Mouse (Mus musculus) cerebellum, adult 2 months (tissue): ENCODE results near the gene March5. TPM values are rescaled to one million over a fixed set of nuclear protein-coding genes. Genes with fewer than 3 reads are reported as not detected.

Experiments used
- DNase-seq, 2 experiments: peaks; one replicate each; pipeline ENCODE4 v3.0.0; 2021
- H3K27ac ChIP-seq: fragments of 200-500 bp; 2 replicates; pipeline ENCODE4 v1.5.1; 2012; ENCODE audit warnings: low read length, control low read depth, inconsistent platforms; ENCODE audit not compliant: insufficient read depth
- H3K27me3 ChIP-seq: fragments of 200-500 bp; 2 replicates; pipeline ENCODE4 v1.6.1; 2012; ENCODE audit warnings: inconsistent platforms, mild to moderate bottlenecking, low read length, moderate library complexity; ENCODE audit not compliant: control insufficient read depth, insufficient read depth
- H3K4me1 ChIP-seq: fragments of 200-500 bp; 2 replicates; pipeline ENCODE4 v1.6.1; 2011; ENCODE audit warnings: low read length; ENCODE audit not compliant: control insufficient read depth, insufficient read depth
- H3K4me3 ChIP-seq: fragments of 200-500 bp; replicated peaks from 2 replicates; pipeline ENCODE3; 2011; ENCODE audit warnings: mild to moderate bottlenecking, low read depth, low read length, control low read depth; ENCODE audit not compliant: insufficient read depth
- CTCF ChIP-seq: fragments of 200-500 bp; IDR thresholded peaks from 2 replicates; pipeline ENCODE4 v1.5.1; 2011; ENCODE audit warnings: low read depth, mild to moderate bottlenecking, control low read depth, low read length, moderate library complexity, borderline replicate concordance; ENCODE audit not compliant: insufficient read depth
- POLR2A ChIP-seq: fragments of 200-500 bp; IDR thresholded peaks from 2 replicates; pipeline ENCODE4 v1.6.1; 2011; ENCODE audit warnings: low read length, control low read depth, borderline replicate concordance; ENCODE audit not compliant: insufficient read depth
- WGBS: fragments of 180-500 bp; shearing (Covaris S2); methylation state at CpG from one replicate; pipeline ENCODE4 v1.1.7; 2018; 5-methylcytosine and 5-hydroxymethylcytosine counted together
- polyA plus RNA-seq: library from polyadenylated mRNA; depleted of rRNA; stranded (reverse); fragments of >200 nt; gene quantifications from 2 replicates; pipeline ENCODE4 v1.2.3, GENCODE M21; 2012; rRNA removed

Gene March5
- polyA plus RNA-seq = 67.2 and 67.7 TPM in 2 replicates

DNA sequence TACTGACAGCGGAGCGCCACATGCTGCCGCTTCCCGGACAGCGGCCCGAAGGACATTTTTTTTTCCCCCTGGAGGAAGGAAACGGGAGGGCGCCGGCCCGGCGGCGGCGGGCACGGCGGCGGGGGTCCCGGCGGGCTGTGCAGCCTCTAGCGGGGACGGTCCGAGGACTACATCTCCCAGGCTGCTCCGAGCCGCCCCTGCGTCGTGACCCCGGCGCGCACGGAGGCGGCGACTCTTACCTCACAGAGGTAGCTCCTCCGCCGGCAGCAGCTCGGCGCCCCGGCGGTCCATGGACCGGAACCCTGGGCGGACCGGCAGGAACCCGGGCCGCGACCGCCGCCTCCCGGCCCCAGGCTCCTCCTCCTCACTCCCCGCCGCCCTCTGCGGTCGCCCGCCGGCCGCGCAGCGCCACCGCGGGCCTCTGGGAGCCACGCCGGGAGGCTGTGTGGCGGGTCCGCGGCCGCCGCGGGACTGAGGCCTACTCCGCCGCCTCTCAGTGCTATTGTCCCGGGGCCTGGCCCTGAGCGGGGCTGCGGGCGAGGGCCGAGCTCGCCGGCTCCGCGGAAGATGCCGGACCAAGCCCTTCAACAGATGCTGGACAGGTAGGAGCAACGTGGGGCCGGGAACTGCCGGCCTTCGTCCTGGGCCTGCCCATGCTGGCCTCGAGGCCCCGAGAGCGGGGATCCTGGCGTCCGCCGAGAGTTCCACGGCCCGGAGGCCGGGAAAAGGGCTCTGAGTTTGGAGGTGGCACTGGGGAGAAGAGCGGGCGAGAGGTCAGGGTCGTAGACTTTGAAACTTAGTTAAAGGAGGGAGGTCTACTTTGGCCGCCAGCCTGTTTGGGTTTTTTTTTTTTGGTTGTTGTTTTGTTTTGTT is at the start of gene March5:
TSS of gene March5 (plus strand) at position 241 of the 873 bp plus-strand sequence.
- under 1% methylated on average over 94 of the region's 94 CpGs for WGBS

DNA sequence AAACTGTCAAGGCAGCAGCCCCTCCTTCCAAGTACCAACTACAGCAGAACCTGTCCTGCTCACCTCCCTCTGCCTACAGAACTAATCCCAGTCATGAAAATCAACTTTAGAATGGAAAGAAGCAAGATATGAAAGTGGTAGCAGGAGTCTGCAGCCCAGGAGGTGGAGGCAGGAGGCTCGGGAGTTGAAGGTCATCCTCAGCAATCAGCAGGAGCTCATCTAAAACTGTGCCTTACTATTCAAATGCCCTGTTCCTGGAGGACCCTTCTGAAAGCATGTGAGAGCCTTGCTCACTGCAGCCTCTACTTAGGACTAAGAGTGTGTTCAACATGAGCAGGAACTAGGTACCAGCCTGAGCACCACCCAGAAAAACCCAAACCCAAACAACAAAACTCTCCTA is 35.2 kb upstream of the March5 start:
- WGBS = 3% methylated on average over 1 of the region's 1 CpGs
- no peak for TF ChIP-seq POLR2A
- no peak for TF ChIP-seq CTCF
- DNase-seq = peak in 1 of 2 experiments; percentile 34
- H3K27ac ChIP-seq = peak overlapping the region; percentile 59
- H3K4me1 ChIP-seq = no peaks in the 10 kb centered on the region
- H3K4me3 ChIP-seq = peak overlapping the region; percentile 95
- no peaks in the 10 kb centered on the region for H3K27me3 ChIP-seq

More for the DNA sequence above, at the start of gene March5:
- DNase-seq = peak; percentile 90 to 92
- peak; percentile 55; the same call in 1 of the 2 replicates for TF ChIP-seq POLR2A
- no peak for TF ChIP-seq CTCF
- Histone ChIP-seq H3K4me3 (peak within 1 kb of the TSS; percentile 69), H3K27ac (peak within 1 kb of the TSS; percentile 96), H3K4me1 (peaks cover 5% of the 10 kb centered on the region; the same call in 1 of the 2 replicates), H3K27me3 (no peaks in the 10 kb centered on the region)

DNA sequence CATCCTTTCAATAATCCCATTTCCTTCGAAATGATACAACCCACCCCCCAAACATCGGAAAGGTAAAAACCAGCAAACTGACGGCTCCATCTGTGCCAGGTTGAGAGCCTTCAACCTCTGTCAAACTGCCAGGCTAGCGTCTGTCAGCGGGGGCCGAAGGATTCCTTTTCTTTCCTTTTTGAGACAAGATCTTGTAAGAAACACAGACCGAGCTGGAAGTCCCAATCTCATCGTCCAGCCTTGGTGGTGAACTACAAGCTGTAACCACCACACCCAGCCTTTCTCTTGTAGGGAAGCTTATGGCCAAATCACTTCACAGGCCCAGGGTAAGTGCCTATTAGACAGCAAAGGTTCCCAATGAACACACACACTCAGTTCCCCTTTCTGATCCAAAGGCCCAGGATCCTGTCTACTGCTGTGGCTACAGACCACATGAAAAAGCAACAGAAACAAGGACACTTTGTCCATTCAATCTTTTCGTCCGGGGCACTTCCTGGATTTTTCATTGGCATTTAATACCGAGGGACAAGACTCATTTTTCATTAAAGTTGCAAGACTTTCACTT is 34.7 kb upstream of the March5 start:
- 5% methylated on average over 11 of the region's 11 CpGs for WGBS
- DNase-seq = peak; percentile 55 to 58
- Histone ChIP-seq H3K27ac (peak overlapping the region; percentile 59), H3K4me3 (peak overlapping the region; percentile 95), H3K27me3 (no peaks in the 10 kb centered on the region), H3K4me1 (no peaks in the 10 kb centered on the region)
- TF ChIP-seq CTCF = no peak
- TF ChIP-seq POLR2A = no peak

DNA sequence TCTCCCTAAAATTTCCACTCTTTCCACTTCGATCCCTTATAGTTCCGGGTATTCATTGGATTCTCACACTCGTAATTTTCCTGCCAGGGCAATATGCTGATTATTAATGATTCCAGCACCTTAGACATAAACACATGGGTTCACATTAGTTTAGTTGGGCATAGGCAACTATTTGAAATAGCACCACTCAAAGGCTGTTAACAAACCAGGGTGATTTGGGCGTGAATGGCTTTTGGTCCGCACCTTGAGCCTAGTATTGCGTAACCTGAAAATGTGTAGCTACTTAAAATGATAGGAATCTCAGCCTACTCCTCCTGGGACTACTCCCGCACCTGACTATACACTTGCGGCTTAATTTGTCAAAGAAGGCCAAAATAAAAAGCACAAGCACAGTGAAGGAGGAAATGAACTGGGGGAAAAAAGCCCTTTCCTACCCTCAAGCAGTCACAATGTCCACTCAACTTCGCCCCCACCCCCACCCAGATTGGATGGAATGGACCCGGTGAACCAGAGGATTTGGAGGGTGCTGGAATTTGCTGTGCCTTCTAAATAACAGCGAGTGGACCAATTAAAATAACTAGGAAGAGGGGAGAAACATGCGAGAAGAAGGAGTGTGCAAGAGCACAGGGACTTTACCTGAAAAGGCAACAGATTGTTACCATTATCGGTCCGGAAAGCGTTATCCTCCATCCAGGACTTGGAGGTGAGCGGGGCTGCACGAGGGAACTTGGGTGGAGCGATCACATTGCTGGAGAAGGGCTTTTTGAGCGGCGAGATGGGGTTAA is 33.8 kb upstream of the March5 start:
- TF ChIP-seq POLR2A = no peak
- no peak for TF ChIP-seq CTCF
- Histone ChIP-seq H3K27me3 (no peaks in the 10 kb centered on the region), H3K4me1 (peaks cover 3% of the 10 kb centered on the region; the same call in 1 of the 2 replicates), H3K27ac (peak overlapping the region; percentile 99), H3K4me3 (peak overlapping the region; percentile 95)
- WGBS = 7% methylated on average over 20 of the region's 20 CpGs
- DNase-seq = peak; percentile 41 to 55

DNA sequence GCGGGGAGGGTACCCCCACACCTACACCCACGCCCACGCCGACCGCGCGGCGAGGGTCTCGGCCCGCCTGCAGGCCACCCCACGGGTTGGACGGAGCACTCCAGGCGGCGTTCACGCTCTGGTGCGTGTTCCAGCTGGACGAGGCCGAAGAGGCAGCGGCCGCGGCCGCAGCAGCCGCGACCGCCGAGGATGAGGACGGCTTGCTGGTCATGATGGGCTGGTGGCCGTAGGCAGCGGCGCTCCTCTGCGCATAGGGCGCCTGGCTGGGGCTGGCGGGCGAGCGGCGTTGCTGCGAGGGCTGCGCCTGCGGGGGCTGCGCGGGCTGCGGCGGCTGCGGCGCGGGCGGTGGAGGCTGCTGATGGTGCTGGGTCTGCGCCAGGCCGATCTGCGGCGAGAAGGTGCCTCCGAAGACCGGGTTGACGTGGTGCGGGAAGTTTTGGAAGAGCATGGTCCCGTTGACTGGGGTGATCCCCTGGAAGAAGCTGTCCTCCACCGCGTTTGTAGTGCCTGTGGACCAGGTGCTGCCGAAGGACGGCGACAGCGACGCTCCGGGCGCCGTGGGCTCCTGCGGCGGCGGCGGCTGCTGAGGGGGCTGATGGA is 33.1 kb upstream of the March5 start:
- DNase-seq = peak; percentile 79 to 83
- Histone ChIP-seq H3K27ac (peak overlapping the region; percentile 99), H3K4me3 (peak overlapping the region; percentile 95), H3K27me3 (no peaks in the 10 kb centered on the region), H3K4me1 (peaks cover 4% of the 10 kb centered on the region; the same call in 1 of the 2 replicates)
- under 1% methylated on average over 70 of the region's 70 CpGs for WGBS
- no peak for TF ChIP-seq POLR2A
- TF ChIP-seq CTCF = no peak

DNA sequence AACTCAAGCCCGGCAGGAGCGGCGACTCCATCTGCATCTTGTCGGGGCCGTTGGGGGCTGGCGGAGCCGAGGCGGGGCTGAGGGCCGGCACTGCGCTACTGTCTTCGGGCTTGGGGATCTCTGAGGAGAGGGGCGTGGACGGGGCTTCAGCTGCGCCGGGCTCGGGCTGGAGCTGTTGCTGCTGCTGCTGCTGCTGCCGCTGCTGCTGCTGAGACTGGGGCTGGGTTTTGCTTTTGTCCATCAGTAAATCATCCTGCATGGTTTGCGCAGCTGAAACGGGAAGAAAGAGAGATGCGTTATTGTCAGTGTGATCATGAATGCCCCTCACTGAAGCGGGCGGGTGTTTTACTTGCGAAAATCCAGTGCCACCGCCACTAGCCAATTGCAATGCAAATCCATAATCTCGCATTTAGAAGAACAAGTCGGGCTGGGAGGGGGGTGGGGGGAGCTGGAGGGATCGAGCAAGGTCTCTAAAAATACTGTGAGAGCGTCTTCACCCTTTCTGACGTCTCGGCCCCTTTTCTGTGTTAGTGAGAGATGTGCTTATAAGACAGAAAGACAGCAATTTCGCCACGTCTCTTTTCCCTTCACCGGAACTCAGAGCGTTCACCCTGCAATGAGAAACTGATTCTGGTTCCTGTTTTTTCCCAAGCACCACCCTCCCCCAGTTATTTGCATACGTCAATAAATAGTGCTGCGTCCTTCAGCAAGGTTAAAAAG is 32.5 kb upstream of the March5 start:
- no peak for TF ChIP-seq CTCF
- TF ChIP-seq POLR2A = peak; percentile 53; the same call in 1 of the 2 replicates
- peak; percentile 76 to 78 for DNase-seq
- H3K4me3 ChIP-seq = peak overlapping the region; percentile 95
- no peaks in the 10 kb centered on the region for H3K27me3 ChIP-seq
- H3K4me1 ChIP-seq = peaks cover 4% of the 10 kb centered on the region; the same call in 1 of the 2 replicates
- WGBS = 1% methylated on average over 36 of the region's 36 CpGs
- H3K27ac ChIP-seq = peak overlapping the region; percentile 99
